Mouse (Mus musculus) stomach, embryonic 15.5 days (tissue): ENCODE measurements around the gene Tmeff1. TPM values are rescaled to one million over a fixed set of nuclear protein-coding genes. Genes with fewer than 3 reads are reported as not detected.

Experiments
- ATAC-seq: fragments of 200-750 bp; cut with Nextera tagmentation; 2 replicates; pipeline ENCODE4 v1.8.0; 2017; ENCODE audit warnings: low read depth, moderate number of reproducible peaks, moderate TSS enrichment; ENCODE audit not compliant: insufficient read depth, low FRiP score
- H3K27ac ChIP-seq: fragments of 300-500 bp; sonication (generic); 2 replicates; pipeline ENCODE4 v1.5.1; 2015; ENCODE audit warnings: mild to moderate bottlenecking, inconsistent platforms
- H3K27me3 ChIP-seq: fragments of 300-500 bp; sonication (generic); replicated peaks from 2 replicates; pipeline ENCODE4 v1.6.1; 2015; ENCODE audit warnings: inconsistent platforms
- H3K36me3 ChIP-seq: fragments of 300-500 bp; sonication (generic); 2 replicates; pipeline ENCODE4 v1.6.1; 2015; ENCODE audit warnings: inconsistent platforms
- H3K4me1 ChIP-seq: fragments of 300-500 bp; sonication (generic); 2 replicates; pipeline ENCODE4 v1.6.1; 2015; ENCODE audit warnings: inconsistent platforms
- H3K4me2 ChIP-seq: fragments of 300-500 bp; sonication (generic); 2 replicates; pipeline ENCODE4 v1.6.1; 2015; ENCODE audit warnings: mild to moderate bottlenecking, inconsistent platforms
- H3K4me3 ChIP-seq: fragments of 300-500 bp; sonication (generic); replicated peaks from 2 replicates; pipeline ENCODE4 v1.5.1; 2015; ENCODE audit warnings: inconsistent platforms
- H3K9ac ChIP-seq: fragments of 300-500 bp; sonication (generic); 2 replicates; pipeline ENCODE4 v1.6.1; 2015; ENCODE audit warnings: inconsistent platforms
- H3K9me3 ChIP-seq: fragments of 300-500 bp; sonication (generic); 2 replicates; pipeline ENCODE4 v1.6.1; 2016; ENCODE audit warnings: inconsistent platforms
- WGBS: fragments of 180-500 bp; shearing (Covaris S2); methylation state at CpG from one replicate; pipeline ENCODE4 v1.1.7; 2015; 5-methylcytosine and 5-hydroxymethylcytosine counted together
- polyA plus RNA-seq: library from polyadenylated mRNA; unstranded; fragments of >200 nt; fragmentation: Nextera tagmentation; extraction: Ambion mirVana; gene quantifications from 2 replicates; pipeline ENCODE4 v1.2.1, GENCODE M21; 2015

The Tmeff1 gene
- polyA plus RNA-seq, 1 experiment from 2014 or later = 52.2 TPM

DNA sequence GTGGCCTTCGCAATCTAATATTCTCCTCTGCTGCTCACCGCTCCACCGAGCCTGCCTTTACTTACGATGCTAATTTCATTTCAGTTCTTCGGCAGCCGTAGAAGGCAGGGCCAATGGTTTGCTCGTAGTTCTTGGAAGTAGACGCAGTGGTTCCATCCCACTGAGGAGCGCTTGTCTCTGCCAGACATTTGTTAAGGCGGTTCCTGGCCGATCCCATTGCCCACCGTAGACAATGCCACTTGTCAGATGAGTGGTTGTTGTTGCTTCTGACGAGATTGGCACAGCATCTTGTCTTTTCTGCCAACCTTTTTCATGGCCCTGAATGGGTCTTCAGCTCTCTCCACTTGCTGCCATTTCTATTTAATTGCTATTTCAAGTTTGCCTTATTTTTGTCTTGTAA is 44.5 kb downstream of the Tmeff1 start:
- H3K27ac ChIP-seq = no peak overlapping the region
- no peaks in the 10 kb centered on the region for H3K9me3 ChIP-seq
- WGBS = 95% methylated on average over 13 of the region's 13 CpGs
- no peaks in the 10 kb centered on the region for H3K4me1 ChIP-seq
- ATAC-seq = no peak
- H3K36me3 ChIP-seq = peaks cover 17% of the 10 kb centered on the region; the same call in 1 of the 2 replicates
- H3K4me3 ChIP-seq = no peak overlapping the region
- H3K9ac ChIP-seq = no peak overlapping the region
- no peaks in the 10 kb centered on the region for H3K27me3 ChIP-seq
- H3K4me2 ChIP-seq = no peak overlapping the region

DNA sequence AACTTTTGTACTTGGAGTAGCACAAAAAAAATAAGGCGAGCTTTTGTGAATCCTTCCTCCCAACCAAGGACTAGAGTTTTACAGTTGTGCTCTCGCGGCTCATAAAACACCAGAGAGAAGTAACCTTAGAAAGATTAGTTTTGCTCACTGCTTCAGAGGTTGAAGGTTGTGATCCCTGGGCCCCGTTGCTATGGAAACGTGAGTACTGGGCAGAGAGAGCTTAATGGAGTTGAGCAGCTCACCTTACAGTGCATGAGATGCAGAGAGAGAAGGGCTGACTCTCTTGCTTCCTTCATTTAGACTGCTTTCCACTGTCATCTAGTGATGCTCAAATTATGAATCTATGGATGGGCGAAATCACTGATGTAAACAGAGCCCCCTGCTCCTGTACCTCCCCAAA is 48.6 kb downstream of the Tmeff1 start:
- WGBS = 60% methylated on average over 6 of the region's 6 CpGs
- H3K36me3 ChIP-seq = peaks cover 15% of the 10 kb centered on the region; the same call in 1 of the 2 replicates
- no peak for ATAC-seq
- no peak overlapping the region for H3K4me2 ChIP-seq
- H3K9me3 ChIP-seq = no peaks in the 10 kb centered on the region
- H3K4me3 ChIP-seq = no peak overlapping the region
- no peak overlapping the region for H3K27ac ChIP-seq
- no peaks in the 10 kb centered on the region for H3K4me1 ChIP-seq
- no peak overlapping the region for H3K9ac ChIP-seq
- no peaks in the 10 kb centered on the region for H3K27me3 ChIP-seq

DNA sequence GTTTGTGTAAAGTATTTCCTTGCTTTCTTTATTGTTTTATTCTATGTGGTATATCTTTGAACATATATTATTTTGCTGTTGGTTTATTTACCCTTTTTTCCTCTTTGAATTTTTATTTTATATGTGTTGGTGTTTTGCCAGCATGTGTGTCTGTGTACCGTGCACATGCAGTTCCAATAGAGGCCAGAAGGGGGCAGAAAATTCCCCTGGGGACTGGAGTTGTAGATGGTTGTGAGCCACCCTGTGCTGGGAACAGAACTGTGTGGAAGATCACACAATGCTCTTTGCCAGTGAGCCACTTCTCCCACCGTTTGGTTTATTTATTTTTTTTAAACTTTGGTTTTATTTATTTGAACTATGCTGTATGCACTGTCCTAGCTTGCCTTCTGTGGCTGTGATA is 49.1 kb downstream of the Tmeff1 start:
- Histone ChIP-seq H3K9ac (no peak overlapping the region), H3K27me3 (no peaks in the 10 kb centered on the region), H3K36me3 (peaks cover 9% of the 10 kb centered on the region; the same call in 1 of the 2 replicates), H3K9me3 (no peaks in the 10 kb centered on the region), H3K27ac (no peak overlapping the region), H3K4me2 (no peak overlapping the region), H3K4me1 (no peaks in the 10 kb centered on the region), H3K4me3 (no peak overlapping the region)
- WGBS = 71% methylated on average over 2 of the region's 2 CpGs
- no peak for ATAC-seq

DNA sequence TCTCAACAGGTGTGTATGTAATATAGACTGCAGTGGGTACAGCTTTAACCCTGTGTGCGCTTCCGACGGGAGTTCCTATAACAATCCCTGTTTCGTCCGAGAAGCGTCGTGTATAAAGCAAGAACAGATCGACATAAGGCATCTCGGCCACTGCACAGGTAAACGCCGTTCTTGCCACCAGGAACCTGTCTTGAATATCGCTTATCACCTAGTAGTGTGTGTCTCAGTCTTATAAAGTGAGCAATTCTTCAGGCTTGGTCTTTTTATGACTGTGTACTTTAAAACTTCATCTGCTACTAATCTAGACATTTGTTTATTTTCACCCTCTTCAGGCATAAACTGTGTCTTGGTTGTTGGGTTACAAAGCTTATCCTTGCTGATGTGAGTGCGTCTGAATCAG is 51.9 kb downstream of the Tmeff1 start:
- Histone ChIP-seq H3K27me3 (no peaks in the 10 kb centered on the region), H3K27ac (no peak overlapping the region), H3K9me3 (no peaks in the 10 kb centered on the region), H3K4me1 (no peaks in the 10 kb centered on the region), H3K9ac (no peak overlapping the region), H3K4me2 (no peak overlapping the region), H3K4me3 (no peak overlapping the region), H3K36me3 (peaks cover 3% of the 10 kb centered on the region; the same call in 1 of the 2 replicates)
- ATAC-seq = no peak
- WGBS = 77% methylated on average over 13 of the region's 13 CpGs

DNA sequence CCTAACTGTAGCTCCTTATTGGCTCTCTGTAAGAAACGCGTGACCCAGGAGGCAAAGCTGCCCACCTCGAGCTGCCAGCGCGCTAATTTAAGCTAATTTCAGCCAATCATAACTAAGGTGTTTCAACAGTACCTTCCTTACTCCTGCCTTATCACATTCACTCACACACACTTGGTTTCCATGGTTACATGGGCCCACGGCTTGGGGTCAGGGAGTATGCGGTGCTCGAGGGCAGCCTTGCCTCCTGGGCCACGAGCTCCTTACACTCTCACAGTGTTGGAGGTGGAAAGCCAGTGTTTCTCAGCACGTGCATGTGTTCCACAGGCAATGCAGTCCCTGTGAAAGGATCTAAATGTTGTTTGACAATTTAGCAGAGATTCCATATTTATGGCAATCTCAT is 53.2 kb downstream of the Tmeff1 start:
- 67% methylated on average over 10 of the region's 10 CpGs for WGBS
- Histone ChIP-seq H3K27me3 (no peaks in the 10 kb centered on the region), H3K4me2 (no peak overlapping the region), H3K9ac (no peak overlapping the region), H3K9me3 (no peaks in the 10 kb centered on the region), H3K4me1 (no peaks in the 10 kb centered on the region), H3K27ac (no peak overlapping the region), H3K4me3 (no peak overlapping the region), H3K36me3 (peaks cover 3% of the 10 kb centered on the region; the same call in 1 of the 2 replicates)
- ATAC-seq = no peak

DNA sequence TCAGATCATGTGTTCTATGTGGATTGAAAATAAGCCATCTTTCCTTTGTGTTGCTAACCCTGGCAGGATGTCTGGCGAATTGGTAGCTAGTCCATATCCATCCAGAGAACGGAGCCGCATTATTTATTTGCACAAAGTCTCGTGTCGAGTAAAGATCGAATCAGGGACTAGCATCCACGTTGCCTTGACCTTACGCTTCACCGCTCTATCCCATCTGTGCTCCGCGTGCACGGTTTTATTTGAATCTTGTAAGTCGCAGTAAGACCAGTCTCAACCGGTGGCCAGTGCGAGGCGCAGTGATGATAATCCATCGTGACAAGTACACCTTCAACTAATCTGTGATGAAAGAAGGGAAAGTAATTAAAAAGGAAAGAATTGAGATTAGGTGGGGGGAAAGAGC is 54.5 kb downstream of the Tmeff1 start:
- Histone ChIP-seq H3K9ac (no peak overlapping the region), H3K4me2 (no peak overlapping the region), H3K4me3 (no peak overlapping the region), H3K9me3 (no peaks in the 10 kb centered on the region), H3K27ac (no peak overlapping the region), H3K36me3 (no peaks in the 10 kb centered on the region), H3K27me3 (no peaks in the 10 kb centered on the region), H3K4me1 (no peaks in the 10 kb centered on the region)
- ATAC-seq = no peak
- WGBS = 94% methylated on average over 17 of the region's 17 CpGs

DNA sequence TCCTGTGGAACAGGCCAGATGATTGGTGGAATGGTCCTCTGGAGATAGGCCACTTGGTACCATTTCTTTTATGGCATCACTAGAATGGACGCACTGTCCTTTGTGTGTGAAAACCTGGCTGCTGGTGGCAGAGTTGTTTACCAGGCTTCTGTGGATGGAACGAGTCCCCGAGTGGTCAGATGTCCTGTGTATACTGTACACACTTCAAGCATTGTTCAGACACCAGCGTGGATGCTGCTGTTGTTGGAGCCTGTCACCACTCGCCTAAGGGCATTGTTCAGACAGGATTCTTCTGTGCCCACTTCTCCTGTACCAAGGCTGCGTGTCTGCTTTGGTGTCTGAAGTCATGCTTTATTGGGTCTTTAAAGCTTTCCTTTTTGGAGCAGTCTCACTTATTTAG is 58.8 kb downstream of the Tmeff1 start:
- ATAC-seq = no peak
- WGBS = 84% methylated on average over 6 of the region's 6 CpGs

DNA sequence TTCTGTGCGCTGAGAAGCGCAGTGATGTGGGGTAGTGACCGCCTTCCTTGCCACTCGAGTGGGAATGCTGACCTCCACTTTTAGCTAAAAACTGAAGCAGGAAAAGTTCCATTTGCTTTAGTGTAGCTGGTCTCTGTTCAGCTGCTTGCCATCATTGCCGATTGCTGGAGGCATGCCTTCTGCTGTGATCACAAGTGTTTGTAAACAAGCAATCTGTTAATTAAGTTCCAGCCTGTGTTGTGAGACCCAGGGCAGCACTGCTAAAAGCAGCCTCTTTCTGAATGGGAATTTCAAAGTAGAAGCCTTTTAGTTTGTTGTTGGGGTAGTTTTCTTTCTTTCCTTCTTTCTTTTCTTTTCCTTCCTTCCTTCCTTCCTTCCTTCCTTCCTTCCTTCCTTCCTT is 61.2 kb downstream of the Tmeff1 start:
- no peaks in the 10 kb centered on the region for H3K27me3 ChIP-seq
- H3K9ac ChIP-seq = no peak overlapping the region
- no peaks in the 10 kb centered on the region for H3K4me1 ChIP-seq
- H3K4me3 ChIP-seq = no peak overlapping the region
- no peaks in the 10 kb centered on the region for H3K9me3 ChIP-seq
- 0 out of 2 replicates have a peak, but pooled peaks cover 18% of the 10 kb centered on the region for H3K36me3 ChIP-seq
- WGBS = 95% methylated on average over 5 of the region's 5 CpGs
- no peak overlapping the region for H3K4me2 ChIP-seq
- H3K27ac ChIP-seq = no peak overlapping the region
- no peak for ATAC-seq

More for the DNA sequence above, 58.8 kb downstream of the Tmeff1 start:
- no peak overlapping the region for H3K9ac ChIP-seq
- no peak overlapping the region for H3K4me3 ChIP-seq
- no peaks in the 10 kb centered on the region for H3K4me1 ChIP-seq
- H3K9me3 ChIP-seq = no peaks in the 10 kb centered on the region
- H3K4me2 ChIP-seq = no peak overlapping the region
- no peaks in the 10 kb centered on the region for H3K27me3 ChIP-seq
- H3K36me3 ChIP-seq = 0 out of 2 replicates have a peak, but pooled peaks cover 14% of the 10 kb centered on the region
- no peak overlapping the region for H3K27ac ChIP-seq

DNA sequence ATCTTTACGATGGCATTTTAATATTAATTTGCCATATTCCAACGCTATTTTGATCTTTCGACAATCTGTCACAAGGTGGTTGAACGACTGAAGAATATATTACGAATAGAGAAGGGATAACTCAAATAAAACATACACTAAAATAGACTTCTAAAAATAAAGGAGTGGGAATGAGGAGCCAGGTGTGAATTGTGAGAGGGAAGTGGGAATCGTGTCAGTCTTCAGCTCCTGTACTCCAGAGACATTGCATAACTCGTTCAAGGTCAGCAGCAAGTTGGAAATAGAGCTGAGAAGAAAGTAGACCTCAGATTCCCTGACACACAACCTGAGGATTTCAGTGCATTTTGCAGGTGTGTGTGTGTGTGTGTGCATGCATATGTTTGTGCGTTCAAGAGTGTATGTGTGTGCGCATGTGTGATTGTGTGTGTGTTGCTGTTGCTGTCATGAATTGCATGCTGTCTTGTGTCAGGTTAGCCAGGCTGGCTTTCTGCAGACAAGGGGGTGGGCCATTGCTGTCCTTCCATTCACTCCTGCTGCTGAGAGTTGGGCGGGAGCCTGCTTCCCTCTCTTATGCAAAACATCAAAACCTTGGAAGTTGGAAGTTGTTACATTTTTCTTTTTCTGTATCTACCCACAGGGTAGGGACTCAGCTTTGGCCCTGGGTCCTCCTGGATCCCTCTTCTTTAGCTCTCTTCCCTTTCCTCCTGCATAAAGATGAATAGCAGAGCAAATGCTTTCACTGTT is 65.8 kb downstream of the Tmeff1 start:
- H3K27me3 ChIP-seq = no peaks in the 10 kb centered on the region
- H3K36me3 ChIP-seq = 0 out of 2 replicates have a peak, but pooled peaks cover 14% of the 10 kb centered on the region
- no peak overlapping the region for H3K9ac ChIP-seq
- H3K4me3 ChIP-seq = no peak overlapping the region
- no peak for ATAC-seq
- H3K4me2 ChIP-seq = no peak overlapping the region
- 90% methylated on average over 10 of the region's 10 CpGs for WGBS
- H3K4me1 ChIP-seq = no peaks in the 10 kb centered on the region
- H3K9me3 ChIP-seq = no peaks in the 10 kb centered on the region
- no peak overlapping the region for H3K27ac ChIP-seq

DNA sequence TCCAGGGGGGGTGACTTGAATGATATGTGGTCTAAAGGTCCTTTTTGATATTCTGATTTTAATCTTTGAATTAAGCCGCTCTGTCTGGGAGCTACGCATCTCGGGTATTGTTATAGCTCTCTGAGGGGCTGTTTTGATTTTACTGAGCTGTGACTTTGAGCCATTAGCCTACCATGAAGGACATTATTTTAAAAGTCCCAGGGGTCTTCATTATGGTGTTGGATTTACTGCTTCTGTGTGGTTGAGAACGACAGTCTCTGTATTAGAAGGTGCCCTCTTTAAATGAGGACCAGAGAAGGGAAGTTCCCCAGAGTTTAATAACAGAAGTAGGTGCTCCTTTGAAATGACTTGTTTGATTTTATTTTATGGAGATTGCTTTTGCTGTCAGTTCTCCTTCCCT is 69.1 kb downstream of the Tmeff1 start:
- Histone ChIP-seq H3K4me2 (no peak overlapping the region), H3K36me3 (0 out of 2 replicates have a peak, but pooled peaks cover 4% of the 10 kb centered on the region), H3K4me3 (no peak overlapping the region), H3K9me3 (no peaks in the 10 kb centered on the region), H3K27me3 (no peaks in the 10 kb centered on the region), H3K4me1 (no peaks in the 10 kb centered on the region), H3K9ac (no peak overlapping the region), H3K27ac (no peak overlapping the region)
- 91% methylated on average over 4 of the region's 4 CpGs for WGBS
- no peak for ATAC-seq

DNA sequence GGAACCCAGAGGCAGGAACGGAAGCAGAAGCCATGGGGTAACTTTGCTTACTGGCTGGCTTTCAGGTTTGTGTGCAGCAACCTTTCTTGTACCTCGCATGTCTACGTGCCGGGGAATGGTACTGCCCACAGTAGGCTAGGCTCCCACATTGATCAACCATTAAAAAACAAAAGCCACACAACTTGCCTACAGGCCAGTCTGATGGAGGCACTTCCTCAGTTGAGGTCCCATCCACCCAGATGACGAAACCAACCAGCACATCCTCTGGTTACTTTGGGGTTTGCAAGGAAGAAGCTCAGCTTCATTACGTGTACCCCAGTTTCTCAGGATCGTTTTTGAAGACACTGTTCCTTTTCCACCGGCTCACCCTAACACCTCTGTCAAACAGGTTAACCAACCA is 71.6 kb downstream of the Tmeff1 start:
- Histone ChIP-seq H3K36me3 (no peaks in the 10 kb centered on the region), H3K9ac (no peak overlapping the region), H3K4me1 (no peaks in the 10 kb centered on the region), H3K4me2 (no peak overlapping the region), H3K27me3 (no peaks in the 10 kb centered on the region), H3K4me3 (no peak overlapping the region), H3K9me3 (no peaks in the 10 kb centered on the region), H3K27ac (no peak overlapping the region)
- ATAC-seq = no peak
- 90% methylated on average over 8 of the region's 8 CpGs for WGBS

DNA sequence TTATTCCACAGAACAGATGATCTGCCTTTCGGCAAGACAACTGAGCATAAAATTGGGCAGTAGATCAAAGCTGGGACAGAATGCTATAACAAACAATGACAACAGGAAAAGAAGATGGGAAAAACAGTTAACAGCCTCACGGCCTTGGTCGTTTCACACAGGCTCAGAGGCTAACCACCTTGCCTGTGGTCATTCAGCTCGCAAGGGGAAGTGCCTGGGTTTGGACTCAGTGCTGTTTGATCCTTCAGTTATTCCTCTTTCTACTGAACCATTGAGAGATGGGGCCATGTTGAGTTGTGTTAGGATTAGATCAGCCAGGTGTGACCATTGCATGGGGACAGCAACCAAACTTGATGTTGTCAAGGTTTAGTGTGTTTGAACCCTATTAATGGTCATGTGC is 75.2 kb downstream of the Tmeff1 start:
- WGBS = 78% methylated on average over 4 of the region's 4 CpGs
- Histone ChIP-seq H3K4me3 (no peak overlapping the region), H3K9ac (no peak overlapping the region), H3K27me3 (no peaks in the 10 kb centered on the region), H3K4me2 (no peak overlapping the region), H3K36me3 (no peaks in the 10 kb centered on the region), H3K9me3 (no peaks in the 10 kb centered on the region), H3K27ac (no peak overlapping the region), H3K4me1 (no peaks in the 10 kb centered on the region)
- no peak for ATAC-seq
